Mouse (Mus musculus) hindbrain, embryonic 12.5 days (tissue): Measurements from ENCODE around the gene Ltb4r2. TPM values are rescaled to one million over a fixed set of nuclear protein-coding genes. Genes with fewer than 3 reads are reported as not detected.

Experiments
- ATAC-seq: fragments of 200-750 bp; cut with Nextera tagmentation; 2 replicates; pipeline ENCODE4 v1.8.0; 2017; ENCODE audit warnings: moderate TSS enrichment; ENCODE audit not compliant: low FRiP score
- H3K27ac ChIP-seq: fragments of 300-500 bp; sonication (generic); 2 replicates; pipeline ENCODE4 v1.5.1; 2016; ENCODE audit warnings: mild to moderate bottlenecking
- H3K27me3 ChIP-seq: fragments of 300-500 bp; sonication (generic); 2 replicates; pipeline ENCODE4 v1.6.1; 2016; ENCODE audit warnings: mild to moderate bottlenecking
- H3K36me3 ChIP-seq: fragments of 300-500 bp; sonication (generic); 2 replicates; pipeline ENCODE4 v1.6.1; 2016; ENCODE audit warnings: mild to moderate bottlenecking
- H3K4me1 ChIP-seq: fragments of 300-500 bp; sonication (generic); 2 replicates; pipeline ENCODE4 v1.6.1; 2016
- H3K4me2 ChIP-seq: fragments of 300-500 bp; sonication (generic); replicated peaks from 2 replicates; pipeline ENCODE4 v1.6.1; 2016; ENCODE audit warnings: mild to moderate bottlenecking
- H3K4me3 ChIP-seq: fragments of 300-500 bp; sonication (generic); 2 replicates; pipeline ENCODE4 v1.5.1; 2016; ENCODE audit warnings: mild to moderate bottlenecking
- H3K9ac ChIP-seq: fragments of 300-500 bp; sonication (generic); 2 replicates; pipeline ENCODE4 v1.6.1; 2016; ENCODE audit warnings: mild to moderate bottlenecking, moderate library complexity
- H3K9me3 ChIP-seq: fragments of 300-500 bp; sonication (generic); replicated peaks from 2 replicates; pipeline ENCODE4 v1.6.1; 2016; ENCODE audit warnings: mild to moderate bottlenecking
- WGBS: fragments of 180-500 bp; shearing (Covaris S2); methylation state at CpG from one replicate; pipeline ENCODE4 v1.1.7; 2016; 5-methylcytosine and 5-hydroxymethylcytosine counted together
- polyA plus RNA-seq: library from polyadenylated mRNA; unstranded; fragments of >200 nt; fragmentation: Nextera tagmentation; extraction: Ambion mirVana; gene quantifications from 2 replicates; pipeline ENCODE4 v1.2.1, GENCODE M21; 2016

Ltb4r2 gene
- polyA plus RNA-seq, 1 experiment from 2014 or later: 0.57 TPM

GRCm38 (mm10) chr14:55769087-55769703 lies 8.0 kb downstream of the Ltb4r2 start:
- no peaks in the 10 kb centered on the region for H3K9me3 ChIP-seq
- ATAC-seq: no peak
- no peak overlapping the region for H3K9ac ChIP-seq
- H3K4me2 ChIP-seq: no peak overlapping the region
- no peaks in the 10 kb centered on the region for H3K36me3 ChIP-seq
- H3K27ac ChIP-seq: no peak overlapping the region
- peaks cover 69% of the 10 kb centered on the region for H3K27me3 ChIP-seq
- 74% methylated on average over 16 of the region's 16 CpGs for WGBS
- H3K4me1 ChIP-seq: peaks cover 8% of the 10 kb centered on the region
- no peak overlapping the region for H3K4me3 ChIP-seq

- Histone ChIP-seq H3K27me3 (peaks cover 14% of the 10 kb centered on the region), H3K9ac (no peak overlapping the region), H3K4me2 (no peak overlapping the region), H3K36me3 (no peaks in the 10 kb centered on the region), H3K4me1 (peaks cover 4% of the 10 kb centered on the region), H3K9me3 (no peaks in the 10 kb centered on the region), H3K27ac (no peak overlapping the region), H3K4me3 (no peak overlapping the region)
- ATAC-seq: no peak
- WGBS: 62% methylated on average over 7 of the region's 7 CpGs
Observed at GRCm38 (mm10) chr14:55776711-55777110, 15.5 kb downstream of the Ltb4r2 start.

- 47% methylated on average over 3 of the region's 3 CpGs for WGBS
Observed at GRCm38 (mm10) chr14:55777176-55777575, 15.9 kb downstream of the Ltb4r2 start.

GRCm38 (mm10) chr14:55777806-55778205 lies 16.6 kb downstream of the Ltb4r2 start:
- Histone ChIP-seq H3K36me3 (no peaks in the 10 kb centered on the region), H3K4me3 (no peak overlapping the region), H3K4me1 (peaks cover 5% of the 10 kb centered on the region), H3K4me2 (no peak overlapping the region), H3K27me3 (peaks cover 19% of the 10 kb centered on the region), H3K9ac (no peak overlapping the region), H3K9me3 (no peaks in the 10 kb centered on the region), H3K27ac (no peak overlapping the region)
- no peak for ATAC-seq
- 91% methylated on average over 11 of the region's 11 CpGs for WGBS

More at GRCm38 (mm10) chr14:55777176-55777575, 15.9 kb downstream of the Ltb4r2 start:
- no peak for ATAC-seq
- H3K4me1 ChIP-seq: peaks cover 5% of the 10 kb centered on the region
- no peak overlapping the region for H3K4me3 ChIP-seq
- no peak overlapping the region for H3K27ac ChIP-seq
- peaks cover 15% of the 10 kb centered on the region for H3K27me3 ChIP-seq
- no peaks in the 10 kb centered on the region for H3K36me3 ChIP-seq
- no peak overlapping the region for H3K9ac ChIP-seq
- H3K9me3 ChIP-seq: no peaks in the 10 kb centered on the region
- no peak overlapping the region for H3K4me2 ChIP-seq

- Histone ChIP-seq H3K9me3 (no peaks in the 10 kb centered on the region), H3K36me3 (no peaks in the 10 kb centered on the region), H3K27ac (no peak overlapping the region), H3K9ac (no peak overlapping the region), H3K27me3 (peaks cover 28% of the 10 kb centered on the region), H3K4me3 (no peak overlapping the region), H3K4me1 (peaks cover 9% of the 10 kb centered on the region), H3K4me2 (no peak overlapping the region)
- ATAC-seq: no peak
- 89% methylated on average over 15 of the region's 15 CpGs for WGBS
Observed at GRCm38 (mm10) chr14:55778686-55779085, 17.5 kb downstream of the Ltb4r2 start.

- no peak for ATAC-seq
- Histone ChIP-seq H3K36me3 (no peaks in the 10 kb centered on the region), H3K27me3 (peaks cover 38% of the 10 kb centered on the region), H3K27ac (no peak overlapping the region), H3K9ac (no peak overlapping the region), H3K9me3 (no peaks in the 10 kb centered on the region), H3K4me1 (peaks cover 12% of the 10 kb centered on the region), H3K4me2 (no peak overlapping the region), H3K4me3 (no peak overlapping the region)
- WGBS: 73% methylated on average over 16 of the region's 16 CpGs
Observed at GRCm38 (mm10) chr14:55779656-55780055, 18.4 kb downstream of the Ltb4r2 start.

GRCm38 (mm10) chr14:55780736-55781135 lies 19.5 kb downstream of the Ltb4r2 start:
- ATAC-seq: no peak

GRCm38 (mm10) chr14:55781310-55781709 lies 20.1 kb downstream of the Ltb4r2 start:
- peaks cover 54% of the 10 kb centered on the region for H3K27me3 ChIP-seq
- peak overlapping the region; percentile 42 for H3K4me2 ChIP-seq
- no peak overlapping the region for H3K9ac ChIP-seq
- H3K4me1 ChIP-seq: peaks cover 12% of the 10 kb centered on the region
- peak overlapping the region; percentile 13; the same call in 1 of the 2 replicates for H3K4me3 ChIP-seq
- H3K36me3 ChIP-seq: no peaks in the 10 kb centered on the region
- no peaks in the 10 kb centered on the region for H3K9me3 ChIP-seq
- ATAC-seq: peak; percentile 77
- H3K27ac ChIP-seq: no peak overlapping the region
- 16% methylated on average over 14 of the region's 14 CpGs for WGBS

More at GRCm38 (mm10) chr14:55780736-55781135, 19.5 kb downstream of the Ltb4r2 start:
- peaks cover 12% of the 10 kb centered on the region for H3K4me1 ChIP-seq
- H3K4me3 ChIP-seq: no peak overlapping the region
- 83% methylated on average over 11 of the region's 11 CpGs for WGBS
- H3K4me2 ChIP-seq: no peak overlapping the region
- H3K9me3 ChIP-seq: no peaks in the 10 kb centered on the region
- H3K27ac ChIP-seq: no peak overlapping the region
- H3K9ac ChIP-seq: no peak overlapping the region
- H3K36me3 ChIP-seq: no peaks in the 10 kb centered on the region
- H3K27me3 ChIP-seq: peaks cover 49% of the 10 kb centered on the region

GRCm38 (mm10) chr14:55782361-55782960 lies 21.2 kb downstream of the Ltb4r2 start:
- H3K4me2 ChIP-seq: peak overlapping the region; percentile 45
- ATAC-seq: no peak
- WGBS: 46% methylated on average over 9 of the region's 9 CpGs
- peak overlapping the region; percentile 34; the same call in 1 of the 2 replicates for H3K4me3 ChIP-seq
- no peaks in the 10 kb centered on the region for H3K9me3 ChIP-seq
- no peak overlapping the region for H3K27ac ChIP-seq
- H3K9ac ChIP-seq: no peak overlapping the region
- H3K36me3 ChIP-seq: no peaks in the 10 kb centered on the region
- H3K27me3 ChIP-seq: peaks cover 66% of the 10 kb centered on the region
- peaks cover 12% of the 10 kb centered on the region for H3K4me1 ChIP-seq

GRCm38 (mm10) chr14:55783171-55783957 lies 22.1 kb downstream of the Ltb4r2 start:
- H3K9ac ChIP-seq: peak overlapping the region; percentile 41
- no peak for ATAC-seq
- peak overlapping the region; percentile 12; the same call in 1 of the 2 replicates for H3K27ac ChIP-seq
- peak overlapping the region; percentile 34 for H3K4me3 ChIP-seq
- peaks cover 75% of the 10 kb centered on the region for H3K27me3 ChIP-seq
- no peaks in the 10 kb centered on the region for H3K36me3 ChIP-seq
- WGBS: 1% methylated on average over 31 of the region's 31 CpGs
- peak overlapping the region; percentile 45 for H3K4me2 ChIP-seq
- H3K9me3 ChIP-seq: no peaks in the 10 kb centered on the region
- peaks cover 17% of the 10 kb centered on the region for H3K4me1 ChIP-seq

- Histone ChIP-seq H3K27ac (peak within 1 kb of the TSS; percentile 12; the same call in 1 of the 2 replicates), H3K9ac (peak within 1 kb of the TSS; percentile 41), H3K9me3 (no peaks in the 10 kb centered on the region), H3K36me3 (no peaks in the 10 kb centered on the region), H3K27me3 (peaks cover 80% of the 10 kb centered on the region), H3K4me1 (peaks cover 18% of the 10 kb centered on the region), H3K4me3 (peak within 1 kb of the TSS; percentile 34), H3K4me2 (peak within 1 kb of the TSS; percentile 45)
- ATAC-seq: no peak
- 3% methylated on average over 13 of the region's 13 CpGs for WGBS
Observed at GRCm38 (mm10) chr14:55783958-55784235, 22.7 kb downstream of the Ltb4r2 start, which contains the start of gene Adcy4. TSS of gene Adcy4 (minus strand) at chr14:55784095.

- H3K9ac ChIP-seq: no peak overlapping the region
- no peaks in the 10 kb centered on the region for H3K36me3 ChIP-seq
- H3K4me2 ChIP-seq: no peak overlapping the region
- no peak overlapping the region for H3K4me3 ChIP-seq
- H3K9me3 ChIP-seq: no peaks in the 10 kb centered on the region
- ATAC-seq: no peak
- peaks cover 18% of the 10 kb centered on the region for H3K4me1 ChIP-seq
- H3K27me3 ChIP-seq: peaks cover 92% of the 10 kb centered on the region
- no peak overlapping the region for H3K27ac ChIP-seq
- WGBS: 19% methylated on average over 6 of the region's 6 CpGs
Observed at GRCm38 (mm10) chr14:55785195-55785594, 24.0 kb downstream of the Ltb4r2 start.
